Mouse (Mus musculus): ENCODE data around the gene Eya4. TPM values are rescaled to one million over a fixed set of nuclear protein-coding genes. Genes with fewer than 3 reads are reported as not detected.

Gene Eya4
- total and polyA plus RNA-seq, 3 experiments, result 0.24 to 0.46 TPM; not detected in 1

GRCm38 (mm10) chr10:23081548-23081828 lies 269.1 kb downstream of the Eya4 start:
- Histone ChIP-seq H3K4me3 (ENCODE audit: control insufficient read depth in 1 of 2, insufficient read depth in 1 of 2, low read depth in 2 of 2, low read length in 2 of 2) (no peak overlapping the region), H3K9ac (ENCODE audit: control insufficient read depth, low read depth, low read length, poor library complexity, severe bottlenecking) (no peak overlapping the region), H3K4me1 (ENCODE audit: control insufficient read depth in 1 of 2, insufficient read depth in 2 of 2, low read length in 2 of 2) (no peaks in the 10 kb centered on the region; a peak in 1 of 4 replicates), H3K9me3 (replicated peaks; ENCODE audit: insufficient read depth, low read length) (no peaks in the 10 kb centered on the region), H3K27ac (ENCODE audit: control insufficient read depth, low read depth, low read length) (no peak overlapping the region), H3K36me3 (ENCODE audit: control insufficient read depth in 1 of 2, insufficient read depth in 2 of 2, low read length in 2 of 2) (no peaks in the 10 kb centered on the region), H3K79me2 (ENCODE audit: control insufficient read depth, insufficient read depth, low read length, poor library complexity) (no peaks in the 10 kb centered on the region; the same call in 1 of the 2 replicates), H3K27me3 (ENCODE audit: control insufficient read depth in 1 of 2, insufficient read depth in 2 of 2, low read length in 2 of 2) (no peaks in the 10 kb centered on the region; a peak in 1 of 4 replicates)
- TF ChIP-seq ZNF384 (IDR thresholded peaks at IDR 0.05; ENCODE audit: low read depth, low read length) (no peak), ETS1 (IDR thresholded peaks at IDR 0.05; ENCODE audit: low read depth, low read length) (no peak), NELFE (IDR thresholded peaks at IDR 0.05; ENCODE audit: low read depth, low read length) (no peak), MYB (IDR thresholded peaks at IDR 0.05; ENCODE audit: low read depth, low read length) (no peak), MXI1 (IDR thresholded peaks at IDR 0.05; ENCODE audit: low read depth, low read length) (no peak), TCF12 (IDR thresholded peaks at IDR 0.05; ENCODE audit: low read depth, low read length) (no peak), SIN3A (IDR thresholded peaks at IDR 0.05; ENCODE audit: low read length) (no peak), MYC (IDR thresholded peaks at IDR 0.05; ENCODE audit: low read depth, low read length) (no peak), USF1 (IDR thresholded peaks at IDR 0.05; ENCODE audit: low read depth, low read length) (no peak), TAL1 (IDR thresholded peaks at IDR 0.05; ENCODE audit: low read length) (no peak), RAD21 (IDR thresholded peaks at IDR 0.05; ENCODE audit: low read depth, low read length) (no peak), MEF2A (IDR thresholded peaks at IDR 0.05; ENCODE audit: extremely low read depth, insufficient replicate concordance, low read depth, low read length, poor library complexity, severe bottlenecking) (no peak), CHD2 (IDR thresholded peaks at IDR 0.05; ENCODE audit: low read length) (no peak), ZKSCAN1 (IDR thresholded peaks at IDR 0.05; ENCODE audit: low read depth, low read length) (no peak), CHD1 (IDR thresholded peaks at IDR 0.05; ENCODE audit: low read depth, low read length) (no peak), E2F4 (IDR thresholded peaks at IDR 0.05; ENCODE audit: borderline replicate concordance, low read depth, low read length) (no peak), JUND (IDR thresholded peaks at IDR 0.05; ENCODE audit: low read depth, low read length) (no peak), SMC3 (IDR thresholded peaks at IDR 0.05; ENCODE audit: low read depth, low read length) (no peak)
- DNase-seq (ENCODE audit: low read depth, low spot score), result no peak

- Histone ChIP-seq H3K9me3 (replicated peaks; ENCODE audit: insufficient read depth, low read length) (no peaks in the 10 kb centered on the region), H3K27me3 (ENCODE audit: control insufficient read depth in 1 of 2, insufficient read depth in 2 of 2, low read length in 2 of 2) (no peaks in the 10 kb centered on the region), H3K4me1 (ENCODE audit: control insufficient read depth in 1 of 2, insufficient read depth in 2 of 2, low read length in 2 of 2) (no peaks in the 10 kb centered on the region; a peak in 1 of 4 replicates), H3K4me3 (ENCODE audit: control insufficient read depth in 1 of 2, insufficient read depth in 1 of 2, low read depth in 2 of 2, low read length in 2 of 2) (peak overlapping the region in 1 of 2 experiments; percentile 21; a peak in 1 of 4 replicates), H3K27ac (ENCODE audit: control insufficient read depth, low read depth, low read length) (no peak overlapping the region), H3K9ac (ENCODE audit: control insufficient read depth, low read depth, low read length, poor library complexity, severe bottlenecking) (peak overlapping the region; percentile 20; the same call in 1 of the 2 replicates), H3K36me3 (ENCODE audit: control insufficient read depth in 1 of 2, insufficient read depth in 2 of 2, low read length in 2 of 2) (no peaks in the 10 kb centered on the region), H3K79me2 (ENCODE audit: control insufficient read depth, insufficient read depth, low read length, poor library complexity) (no peaks in the 10 kb centered on the region; the same call in 1 of the 2 replicates)
- DNase-seq (ENCODE audit: low read depth, low spot score), result peak; percentile 78
- TF ChIP-seq USF2 (IDR thresholded peaks at IDR 0.05; ENCODE audit: borderline replicate concordance in 1 of 2, insufficient read depth in 1 of 2, low read depth in 1 of 2, low read length in 2 of 2) (no peak), RAD21 (IDR thresholded peaks at IDR 0.05; ENCODE audit: low read depth, low read length) (peak; percentile 89), ZC3H11A (IDR thresholded peaks at IDR 0.05; ENCODE audit: low read depth, low read length) (peak; percentile 73), CTCF (IDR thresholded peaks at IDR 0.05 in 2 of 3, conservative IDR thresholded peaks at IDR 0.05 in 1 of 3; ENCODE audit: control insufficient read depth in 1 of 3, insufficient read depth in 1 of 3, low read depth in 2 of 3, low read length in 3 of 3, poor library complexity in 1 of 3, severe bottlenecking in 1 of 3) (peak; percentile 84 to 95 (median 93)), MYB (IDR thresholded peaks at IDR 0.05; ENCODE audit: low read depth, low read length) (no peak), SMC3 (IDR thresholded peaks at IDR 0.05; ENCODE audit: low read depth, low read length) (peak; percentile 96), MEF2A (IDR thresholded peaks at IDR 0.05; ENCODE audit: extremely low read depth, insufficient replicate concordance, low read depth, low read length, poor library complexity, severe bottlenecking) (no peak), TBP (IDR thresholded peaks at IDR 0.05; ENCODE audit: low read depth, low read length) (no peak)
Measured at GRCm38 (mm10) chr10:23080749-23081547, 269.6 kb downstream of the Eya4 start.
